Mouse (Mus musculus) gastrocnemius, postnatal 14 days (tissue): ENCODE results near the gene Myh2. TPM values are rescaled to one million over a fixed set of nuclear protein-coding genes. Genes with fewer than 3 reads are reported as not detected.
A peak's percentile ranks its signal among the peaks of the same experiment; 100 is the strongest.

ENCODE experiments used
- DNase-seq: peaks from one replicate; pipeline ENCODE4 v3.0.0; 2021; ENCODE audit warnings: mixed read lengths
- intact Hi-C: fragments of 180-260 bp; cut with DNase I; formaldehyde crosslinking; loops from one replicate; pipeline ENCODE4 v1.15.1; 2025; ENCODE audit warnings: low total_unique reads
- total RNA-seq, 2 experiments: library from RNA; stranded (reverse); gene quantifications; 2 replicates each; pipeline ENCODE4 v1.2.3; 2021

Myh2 gene
- total RNA-seq, 2 experiments from 2014 or later = 1,817 to 1,833 TPM

- intact Hi-C loops = no loop called here
- no peak for DNase-seq
Observed at GRCm38 (mm10) chr11:67150237-67150636, 20.6 kb upstream of the Myh2 start.

- DNase-seq = no peak
- intact Hi-C loops = no loop called here
Observed at GRCm38 (mm10) chr11:67151159-67151558, 19.7 kb upstream of the Myh2 start.

- intact Hi-C loops = no loop called here
Observed at GRCm38 (mm10) chr11:67151651-67152630, 18.9 kb upstream of the Myh2 start.

GRCm38 (mm10) chr11:67153123-67153522 lies 17.7 kb upstream of the Myh2 start:
- peak; percentile 71 for DNase-seq
- intact Hi-C loops = no loop called here

More at GRCm38 (mm10) chr11:67151651-67152630, 18.9 kb upstream of the Myh2 start:
- DNase-seq = no peak

- no peak for DNase-seq
- intact Hi-C loops = no loop called here
Observed at GRCm38 (mm10) chr11:67153843-67154242, 17.0 kb upstream of the Myh2 start.

- intact Hi-C loops = no loop called here
- DNase-seq = no peak
Observed at GRCm38 (mm10) chr11:67155650-67156049, 15.2 kb upstream of the Myh2 start.

GRCm38 (mm10) chr11:67160131-67160530 lies 10.7 kb upstream of the Myh2 start:
- DNase-seq = no peak
- intact Hi-C loops = no loop called here

GRCm38 (mm10) chr11:67163701-67164100 lies 7.1 kb upstream of the Myh2 start:
- intact Hi-C loops = no loop called here
- no peak for DNase-seq

GRCm38 (mm10) chr11:67164851-67165250 lies 6.0 kb upstream of the Myh2 start:
- DNase-seq = no peak
- intact Hi-C loops = no loop called here

- DNase-seq = peak; percentile 40
- intact Hi-C loops = no loop called here
Observed at GRCm38 (mm10) chr11:67169301-67169700, 1.5 kb upstream of the Myh2 start.

- no peak for DNase-seq
- intact Hi-C loops = no loop called here
Observed at GRCm38 (mm10) chr11:67172439-67172838, 1.6 kb downstream of the Myh2 start.

GRCm38 (mm10) chr11:67176376-67176775 lies 5.5 kb downstream of the Myh2 start:
- DNase-seq = no peak
- intact Hi-C loops = no loop called here

GRCm38 (mm10) chr11:67190316-67190715 lies 19.5 kb downstream of the Myh2 start:
- intact Hi-C loops = no loop called here
- no peak for DNase-seq

- no peak for DNase-seq
- intact Hi-C loops = no loop called here
Observed at GRCm38 (mm10) chr11:67190814-67191213, 20.0 kb downstream of the Myh2 start.

- no peak for DNase-seq
- intact Hi-C loops = no loop called here
Observed at GRCm38 (mm10) chr11:67191496-67191895, 20.7 kb downstream of the Myh2 start.

- no peak for DNase-seq
- intact Hi-C loops = no loop called here
Observed at GRCm38 (mm10) chr11:67199321-67199720, 28.5 kb downstream of the Myh2 start.

GRCm38 (mm10) chr11:67199752-67200151 lies 28.9 kb downstream of the Myh2 start, which contains the start of gene Myh1:
Gene Myh1, plus strand, starts transcription at chr11:67200052.
- no peak for DNase-seq
- intact Hi-C loops = no loop called here

- peak; percentile 23 for DNase-seq
- intact Hi-C loops = no loop called here
Observed at GRCm38 (mm10) chr11:67204766-67205165, 33.9 kb downstream of the Myh2 start.

GRCm38 (mm10) chr11:67221803-67222202 lies 51.0 kb downstream of the Myh2 start:
- intact Hi-C loops = no loop called here

GRCm38 (mm10) chr11:67224466-67224865 lies 53.6 kb downstream of the Myh2 start:
- intact Hi-C loops = no loop called here

More at GRCm38 (mm10) chr11:67221803-67222202, 51.0 kb downstream of the Myh2 start:
- DNase-seq = no peak

GRCm38 (mm10) chr11:67228731-67229130 lies 57.9 kb downstream of the Myh2 start:
- intact Hi-C loops = no loop called here
- DNase-seq = no peak

More at GRCm38 (mm10) chr11:67224466-67224865, 53.6 kb downstream of the Myh2 start:
- no peak for DNase-seq
